ENCODE assay signal across 9 mouse cellular contexts in genomic region chr1:128786941-128787569, GRCm38 (mm10).
A peak's percentile ranks its signal among the peaks of the same experiment; 100 is the strongest.
DNase-seq lines count a peak whose midpoint lies in the region; ATAC-seq and TF ChIP-seq lines count a peak whose summit lies in the region.
"Had no signal": no experiment of that assay in that cellular context is flagged by ENCODE, and none has a peak within 500 bp of the region (broad histone marks: within the 10 kb centered on the region; RNA-seq: fewer than 3 reads in every experiment).

No protein-coding gene starts in this region.

- no peak overlapping the region for H3K4me2 ChIP-seq in lung, embryonic 14.5 days
- no peak overlapping the region for H3K4me2 ChIP-seq in midbrain, embryonic 13.5 days (replicated peaks)
- no peak overlapping the region for H3K4me2 ChIP-seq in liver, embryonic 12.5 days
- H3K4me2 ChIP-seq: lung, embryonic 15.5 days had no signal

- peak; percentile 47; the same call in 1 of the 2 replicates for ATAC-seq in lung, embryonic 14.5 days (ENCODE audit: insufficient read depth)
- peak; percentile 96 for ATAC-seq in granulocyte monocyte progenitor cell, adult 5-6 weeks (replicated peaks; ENCODE audit: poor library complexity, severe bottlenecking)
- ATAC-seq in midbrain, embryonic 13.5 days, result no peak
- no peak for ATAC-seq in liver, embryonic 12.5 days
- ATAC-seq in cerebellum, adult (ENCODE audit: insufficient number of reproducible peaks, low FRiP score, low TSS enrichment), result no peak

- H3K36me3 ChIP-seq in lung, embryonic 14.5 days (ENCODE audit: insufficient read depth), result no peaks in the 10 kb centered on the region
- H3K36me3 ChIP-seq in midbrain, embryonic 13.5 days, result no peaks in the 10 kb centered on the region
- H3K36me3 ChIP-seq in liver, embryonic 12.5 days, result no peaks in the 10 kb centered on the region
- H3K36me3 ChIP-seq: lung, embryonic 15.5 days had no signal

- no peak for DNase-seq in lung, embryonic 14.5 days
- DNase-seq in lung, adult 2 months, result no peak
- DNase-seq in lung, postnatal 4 days, result peak; percentile 42 to 55
- DNase-seq in telencephalon, adult 2 months (ENCODE audit: low read depth, low spot score), result peak; percentile 85

- TF ChIP-seq POLR2A in lung, adult 2 months (IDR thresholded peaks at IDR 0.05; ENCODE audit: borderline replicate concordance, extremely low read depth, low read depth, low read length), result no peak

- no peak for TF ChIP-seq CTCF in lung, embryonic 14.5 days (IDR thresholded peaks at IDR 0.05; ENCODE audit: low read depth)
- TF ChIP-seq CTCF in lung, adult 2 months (IDR thresholded peaks at IDR 0.05; ENCODE audit: insufficient read depth, low read length), result no peak

- no peaks in the 10 kb centered on the region for H3K9me3 ChIP-seq in lung, embryonic 14.5 days (ENCODE audit: low read depth, low read length)
- H3K9me3 ChIP-seq in midbrain, embryonic 13.5 days, result no peaks in the 10 kb centered on the region
- no peaks in the 10 kb centered on the region for H3K9me3 ChIP-seq in liver, embryonic 12.5 days (replicated peaks)
- H3K9me3 ChIP-seq: lung, embryonic 15.5 days had no signal

- 62% methylated on average over 14 of the region's 14 CpGs for WGBS in lung, embryonic 14.5 days
- whole genome bisulfite sequencing in lung, adult 2 months, result 60% methylated on average over 14 of the region's 14 CpGs
- WGBS in midbrain, embryonic 13.5 days, result 90% methylated on average over 14 of the region's 14 CpGs
- WGBS in liver, embryonic 12.5 days (ENCODE audit: insufficient replicate concordance), result 67% methylated on average over 14 of the region's 14 CpGs

- H3K27ac ChIP-seq in lung, embryonic 14.5 days (ENCODE audit: low read depth), result no peak overlapping the region
- H3K27ac ChIP-seq in midbrain, embryonic 13.5 days, result no peak overlapping the region
- no peak overlapping the region for H3K27ac ChIP-seq in liver, embryonic 12.5 days
- H3K27ac ChIP-seq: lung, embryonic 15.5 days had no signal

- no peaks in the 10 kb centered on the region for H3K27me3 ChIP-seq in lung, embryonic 14.5 days (ENCODE audit: insufficient read depth, low read length)
- no peaks in the 10 kb centered on the region for H3K27me3 ChIP-seq in midbrain, embryonic 13.5 days
- H3K27me3 ChIP-seq in liver, embryonic 12.5 days (replicated peaks), result no peaks in the 10 kb centered on the region
- H3K27me3 ChIP-seq: lung, embryonic 15.5 days had no signal

- H3K4me3 ChIP-seq in lung, embryonic 14.5 days (ENCODE audit: low read depth, low read length), result no peak overlapping the region
- H3K4me3 ChIP-seq in lung, adult 2 months (replicated peaks; ENCODE audit: extremely low read depth, low read depth, low read length), result no peak overlapping the region
- no peak overlapping the region for H3K4me3 ChIP-seq in midbrain, embryonic 13.5 days (replicated peaks)
- H3K4me3 ChIP-seq in liver, embryonic 12.5 days, result no peak overlapping the region
- H3K4me3 ChIP-seq: lung, embryonic 15.5 days had no signal

- H3K9ac ChIP-seq in lung, embryonic 14.5 days, result no peak overlapping the region
- no peak overlapping the region for H3K9ac ChIP-seq in midbrain, embryonic 13.5 days (replicated peaks)
- no peak overlapping the region for H3K9ac ChIP-seq in liver, embryonic 12.5 days
- H3K9ac ChIP-seq: lung, embryonic 15.5 days had no signal

- no peaks in the 10 kb centered on the region for H3K4me1 ChIP-seq in lung, embryonic 14.5 days (ENCODE audit: insufficient read depth)
- H3K4me1 ChIP-seq in lung, adult 2 months (ENCODE audit: control insufficient read depth, insufficient read depth, low read length), result no peaks in the 10 kb centered on the region
- peaks cover 6% of the 10 kb centered on the region; the same call in 1 of the 2 replicates for H3K4me1 ChIP-seq in midbrain, embryonic 13.5 days (replicated peaks)
- no peaks in the 10 kb centered on the region for H3K4me1 ChIP-seq in liver, embryonic 12.5 days
- H3K4me1 ChIP-seq: lung, embryonic 15.5 days had no signal

Comparison
In these comparisons a context has a peak if more than half of its experiments do, and no peak if none do; other contexts are left out.
1. DNase-seq: peak in lung, postnatal 4 days (2 of 2) and telencephalon, adult 2 months (single experiment); none in lung, embryonic 14.5 days (single experiment) and lung, adult 2 months (single experiment).
2. ATAC-seq: peak in lung, embryonic 14.5 days (single experiment) and granulocyte monocyte progenitor cell, adult 5-6 weeks (single experiment); none in midbrain, embryonic 13.5 days (single experiment), liver, embryonic 12.5 days (single experiment) and cerebellum, adult (single experiment).